20 mouse cellular contexts compared by ENCODE assay signal in the genomic region with DNA sequence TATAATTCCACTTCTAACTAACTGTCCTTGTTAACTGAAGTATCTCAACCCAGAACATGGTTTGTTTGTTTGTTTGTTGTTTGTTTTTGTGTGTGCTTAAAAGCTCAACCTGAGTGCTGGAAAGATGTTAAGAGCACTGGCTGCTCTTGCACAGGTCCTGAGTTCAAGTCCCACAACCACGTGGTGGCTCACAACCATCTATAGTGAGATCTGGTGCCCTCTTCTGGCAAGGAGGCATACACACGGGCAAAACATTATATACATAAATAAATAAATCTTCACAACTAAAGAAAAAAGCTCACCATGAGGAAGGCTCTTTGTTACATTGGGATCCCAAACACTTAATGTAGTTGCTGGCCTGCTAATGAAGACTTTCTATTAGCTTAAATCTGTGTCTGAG. TPM values are rescaled to one million over a fixed set of nuclear protein-coding genes. Genes with fewer than 3 reads are reported as not detected.
A peak's percentile ranks its signal among the peaks of the same experiment; 100 is the strongest.
DNase-seq lines count a peak whose midpoint lies in the region; ATAC-seq and TF ChIP-seq lines count a peak whose summit lies in the region.
"Had no signal": no experiment of that assay in that cellular context is flagged by ENCODE, and none has a peak within 500 bp of the region (broad histone marks: within the 10 kb centered on the region; RNA-seq: fewer than 3 reads in every experiment).

No protein-coding gene starts in this region.

- H3K27ac ChIP-seq in kidney, postnatal 0 days = no peak overlapping the region
- no peak overlapping the region for H3K27ac ChIP-seq in midbrain, postnatal 0 days (ENCODE audit: low read depth, low read length)
- no peak overlapping the region for H3K27ac ChIP-seq in midbrain, embryonic 14.5 days (replicated peaks; ENCODE audit: low read depth, low read length)
- H3K27ac ChIP-seq: embryonic facial prominence, embryonic 12.5 days; hindbrain, embryonic 10.5 days; limb, embryonic 13.5 days; midbrain, embryonic 10.5 days had no signal

- no peaks in the 10 kb centered on the region for H3K9me3 ChIP-seq in kidney, postnatal 0 days (replicated peaks; ENCODE audit: low read length)
- no peaks in the 10 kb centered on the region for H3K9me3 ChIP-seq in midbrain, postnatal 0 days (ENCODE audit: low read length)
- no peaks in the 10 kb centered on the region for H3K9me3 ChIP-seq in midbrain, embryonic 14.5 days (ENCODE audit: control insufficient read depth, low read length)
- H3K9me3 ChIP-seq: embryonic facial prominence, embryonic 12.5 days; hindbrain, embryonic 10.5 days; limb, embryonic 13.5 days; midbrain, embryonic 10.5 days had no signal

- H3K9ac ChIP-seq in kidney, postnatal 0 days (ENCODE audit: low read depth, low read length) = no peak overlapping the region
- no peak overlapping the region for H3K9ac ChIP-seq in midbrain, postnatal 0 days (replicated peaks; ENCODE audit: low read length, poor library complexity, severe bottlenecking)
- no peak overlapping the region for H3K9ac ChIP-seq in midbrain, embryonic 14.5 days (replicated peaks; ENCODE audit: low read length)
- H3K9ac ChIP-seq: embryonic facial prominence, embryonic 12.5 days; limb, embryonic 13.5 days had no signal

- H3K36me3 ChIP-seq in kidney, postnatal 0 days (ENCODE audit: insufficient read depth, low read length) = no peaks in the 10 kb centered on the region
- no peaks in the 10 kb centered on the region for H3K36me3 ChIP-seq in midbrain, postnatal 0 days (ENCODE audit: insufficient read depth, low read length)
- H3K36me3 ChIP-seq in midbrain, embryonic 14.5 days (ENCODE audit: control insufficient read depth, insufficient read depth, low read length) = no peaks in the 10 kb centered on the region
- no peaks in the 10 kb centered on the region for H3K36me3 ChIP-seq in splenic B cell, adult 2 months (ENCODE audit: control insufficient read depth, insufficient read depth, low read length, poor library complexity, severe bottlenecking)
- H3K36me3 ChIP-seq: embryonic facial prominence, embryonic 12.5 days had no signal

- no peaks in the 10 kb centered on the region for H3K4me1 ChIP-seq in kidney, postnatal 0 days (replicated peaks; ENCODE audit: insufficient read depth, low read length)
- no peaks in the 10 kb centered on the region for H3K4me1 ChIP-seq in midbrain, postnatal 0 days (ENCODE audit: insufficient read depth, low read length)
- H3K4me1 ChIP-seq in midbrain, embryonic 14.5 days (ENCODE audit: control insufficient read depth, insufficient read depth, low read length) = peaks cover 4% of the 10 kb centered on the region; the same call in 1 of the 2 replicates

- 84% methylated on average over 2 of the region's 2 CpGs for WGBS in kidney, postnatal 0 days
- 71% methylated on average over 2 of the region's 2 CpGs for WGBS in midbrain, postnatal 0 days
- WGBS in midbrain, embryonic 14.5 days = 79% methylated on average over 2 of the region's 2 CpGs

- no peak overlapping the region for H3K4me2 ChIP-seq in kidney, postnatal 0 days (ENCODE audit: low read length)
- no peak overlapping the region for H3K4me2 ChIP-seq in midbrain, postnatal 0 days (ENCODE audit: low read depth, low read length, poor library complexity, severe bottlenecking)
- H3K4me2 ChIP-seq in midbrain, embryonic 14.5 days (ENCODE audit: low read length) = no peak overlapping the region
- H3K4me2 ChIP-seq: embryonic facial prominence, embryonic 12.5 days; limb, embryonic 13.5 days had no signal

- peak; percentile 37 for DNase-seq in CD4-positive, CD25-positive, alpha-beta regulatory T cell, adult 2 months (ENCODE audit: low read depth, low spot score)
- no peak for DNase-seq in kidney, postnatal 0 days (ENCODE audit: low spot score)
- DNase-seq in kidney, adult 8-10 months = no peak
- no peak for DNase-seq in midbrain, postnatal 0 days (ENCODE audit: low spot score)
- DNase-seq in midbrain, embryonic 14.5 days = no peak
- DNase-seq in splenic B cell, adult 2 months (ENCODE audit: low read depth, low spot score) = peak; percentile 13
- DNase-seq in spleen, postnatal 4 days (ENCODE audit: low spot score in 2 of 2) = no peak
- DNase-seq: cerebellum, postnatal 25 days; gastrocnemius, postnatal 25 days; kidney, postnatal 14 days; lung, postnatal 36 days; right cerebral cortex, adult 18-20 months; spleen, adult 18-20 months; thymus, postnatal 4 days had no signal

- peak; percentile 49 for TF ChIP-seq CTCF in kidney, postnatal 0 days (IDR thresholded peaks at IDR 0.05; ENCODE audit: low read depth)
- TF ChIP-seq CTCF in midbrain, postnatal 0 days (IDR thresholded peaks at IDR 0.05) = peak; percentile 50

- no peak overlapping the region for H3K4me3 ChIP-seq in kidney, postnatal 0 days (replicated peaks; ENCODE audit: low read depth, low read length)
- H3K4me3 ChIP-seq in midbrain, postnatal 0 days (ENCODE audit: low read depth, low read length) = no peak overlapping the region
- H3K4me3 ChIP-seq in midbrain, embryonic 14.5 days (replicated peaks; ENCODE audit: low read depth, low read length) = no peak overlapping the region
- H3K4me3 ChIP-seq: embryonic facial prominence, embryonic 12.5 days; hindbrain, embryonic 10.5 days; limb, embryonic 13.5 days; midbrain, embryonic 10.5 days had no signal

- ATAC-seq in CD4-positive, CD25-positive, alpha-beta regulatory T cell, adult 4 months = no peak
- no peak for ATAC-seq in kidney, postnatal 0 days (replicated peaks; ENCODE audit: low FRiP score, low read depth)
- ATAC-seq in midbrain, postnatal 0 days (ENCODE audit: low FRiP score) = no peak
- no peak for ATAC-seq in midbrain, embryonic 14.5 days (ENCODE audit: low FRiP score, low TSS enrichment)
- ATAC-seq: intestine, embryonic 16.5 days had no signal

- no peaks in the 10 kb centered on the region for H3K27me3 ChIP-seq in kidney, postnatal 0 days (ENCODE audit: insufficient read depth, low read length)
- no peaks in the 10 kb centered on the region for H3K27me3 ChIP-seq in midbrain, postnatal 0 days (ENCODE audit: insufficient read depth, low read length)
- H3K27me3 ChIP-seq in midbrain, embryonic 14.5 days (ENCODE audit: control insufficient read depth, insufficient read depth, low read length) = no peaks in the 10 kb centered on the region
- H3K27me3 ChIP-seq in splenic B cell, adult 2 months (ENCODE audit: control insufficient read depth, insufficient read depth, low read length, poor library complexity, severe bottlenecking) = no peaks in the 10 kb centered on the region
- H3K27me3 ChIP-seq: embryonic facial prominence, embryonic 12.5 days; limb, embryonic 13.5 days had no signal

RNA-seq across cellular contexts. Expression of gene Hnrnpll, which starts 41.6 kb away (rescaled TPM):
- 10 to 100 TPM; 23.0 to 30.2 TPM for polyA plus RNA-seq in CD4-positive, CD25-positive, alpha-beta regulatory T cell, adult 4 months (2017; shearing (Covaris generic))
- 42.2 and 48.0 TPM in 2 replicates for polyA plus RNA-seq in kidney, postnatal 0 days (2015; fragmentation: Nextera tagmentation; extraction: Ambion mirVana)
- 56.1 and 64.5 TPM in 2 replicates for total RNA-seq in midbrain, postnatal 0 days (2014; rRNA removed)
- polyA plus RNA-seq in midbrain, postnatal 0 days (2015; fragmentation: Nextera tagmentation; extraction: Ambion mirVana) = 36.3 and 38.5 TPM in 2 replicates
- 68.2 and 76.7 TPM in 2 replicates for polyA plus RNA-seq in midbrain, embryonic 14.5 days (2014; fragmentation: Nextera tagmentation; extraction: Ambion mirVana)

Comparison
In these comparisons a context has a peak if more than half of its experiments do, and no peak if none do; other contexts are left out.
1. DNase-seq: peak in CD4-positive, CD25-positive, alpha-beta regulatory T cell, adult 2 months (single experiment) and splenic B cell, adult 2 months (single experiment); none in kidney, postnatal 0 days (single experiment), kidney, adult 8-10 months (0 of 2), midbrain, postnatal 0 days (single experiment), midbrain, embryonic 14.5 days (single experiment) and spleen, postnatal 4 days (0 of 2).